Mouse (Mus musculus) CH12.LX (cell line): ENCODE measurements around the gene Gjd2. TPM values are rescaled to one million over a fixed set of nuclear protein-coding genes. Genes with fewer than 3 reads are reported as not detected.

Experiments
- DNase-seq: peaks from one replicate; pipeline ENCODE4 v3.0.0-alpha.2; 2013; ENCODE audit errors: extremely low read depth
- H3K27ac ChIP-seq: 2 replicates; pipeline ENCODE4 v1.5.1; 2012; ENCODE audit warnings: low read depth, mild to moderate bottlenecking, control low read depth, moderate library complexity; ENCODE audit not compliant: insufficient read depth
- H3K27me3 ChIP-seq: replicated peaks from 2 replicates; pipeline ENCODE3; 2012; ENCODE audit warnings: inconsistent platforms
- H3K36me3 ChIP-seq, 2 experiments: replicated peaks in 1 of 2; 2 replicates each; pipeline versions ENCODE3 to v1.6.1; 2012; ENCODE audit warnings: inconsistent platforms in 1 of 2, low read length in 1 of 2, mild to moderate bottlenecking in 1 of 2, mixed read lengths in 1 of 2, moderate library complexity in 1 of 2; ENCODE audit not compliant: control insufficient read depth in 1 of 2, insufficient read depth in 1 of 2
- H3K4me1 ChIP-seq, 2 experiments: 2 replicates each; pipeline ENCODE4 v1.6.1; 2012; ENCODE audit warnings: inconsistent platforms in 1 of 2, moderate library complexity in 1 of 2; ENCODE audit not compliant: insufficient read depth in 2 of 2, control insufficient read depth in 1 of 2
- H3K4me2 ChIP-seq: 2 replicates; pipeline ENCODE4 v1.6.1; 2012; ENCODE audit warnings: low read depth, mild to moderate bottlenecking, control low read depth; ENCODE audit not compliant: poor library complexity, insufficient read depth, severe bottlenecking
- H3K4me3 ChIP-seq, 3 experiments: fragments of 150-350 bp in 1 of 3; sonication (generic) in 1 of 3; replicated peaks in 1 of 3; 2 replicates each; pipeline versions ENCODE3 to v1.5.1; 2011 to 2012; ENCODE audit warnings: low read depth in 2 of 3, low read length in 2 of 3, mild to moderate bottlenecking in 2 of 3, moderate library complexity in 2 of 3, control low read depth in 1 of 3, improper control_type of control experiment in 1 of 3, inconsistent platforms in 1 of 3, mixed read lengths in 1 of 3; ENCODE audit not compliant: poor library complexity in 1 of 3
- H3K79me2 ChIP-seq: replicated peaks from 2 replicates; pipeline ENCODE4 v1.6.1; 2012; ENCODE audit warnings: mild to moderate bottlenecking, moderate library complexity; ENCODE audit not compliant: control insufficient read depth, poor library complexity, insufficient read depth, severe bottlenecking; ENCODE audit errors: extremely low read depth
- H3K9ac ChIP-seq: 2 replicates; pipeline ENCODE4 v1.6.1; 2012; ENCODE audit warnings: low read depth, mild to moderate bottlenecking, control low read depth, moderate library complexity; ENCODE audit not compliant: insufficient read depth
- H3K9me3 ChIP-seq: replicated peaks from 2 replicates; pipeline ENCODE3; 2012; ENCODE audit warnings: low read length, inconsistent platforms, mixed read lengths
- CHD2 ChIP-seq: IDR thresholded peaks from 2 replicates; pipeline ENCODE4 v1.6.1; 2011; ENCODE audit warnings: low read length, improper control_type of control experiment
- CTCF ChIP-seq, 2 experiments: IDR thresholded peaks in 1 of 2; conservative IDR thresholded peaks in 1 of 2; 2 replicates each; pipeline ENCODE4 v1.5.1; 2011 to 2012; ENCODE audit warnings: low read depth in 2 of 2, low read length in 2 of 2, improper control_type of control experiment in 1 of 2, inconsistent platforms in 1 of 2, mild to moderate bottlenecking in 1 of 2, moderate library complexity in 1 of 2
- E2F4 ChIP-seq: IDR thresholded peaks from 2 replicates; pipeline ENCODE4 v1.6.1; 2011; ENCODE audit warnings: low read depth, low read length, improper control_type of control experiment; ENCODE audit not compliant: insufficient replicate concordance
- HCFC1 ChIP-seq: IDR thresholded peaks from 2 replicates; pipeline ENCODE4 v1.6.1; 2012; ENCODE audit warnings: low read depth, mild to moderate bottlenecking, inconsistent platforms, low read length, improper control_type of control experiment
- IRF4 ChIP-seq: IDR thresholded peaks from 2 replicates; pipeline ENCODE4 v1.6.1; 2014; ENCODE audit warnings: low read depth, mild to moderate bottlenecking, inconsistent platforms, low read length, improper control_type of control experiment
- JUND ChIP-seq: conservative IDR thresholded peaks from 2 replicates; pipeline ENCODE4 v1.6.1; 2011; ENCODE audit warnings: low read depth, low read length, improper control_type of control experiment
- MAZ ChIP-seq: IDR thresholded peaks from 2 replicates; pipeline ENCODE4 v1.6.1; 2012; ENCODE audit warnings: low read depth, mild to moderate bottlenecking, inconsistent platforms, low read length, improper control_type of control experiment, moderate library complexity
- MEF2A ChIP-seq: IDR thresholded peaks from 2 replicates; pipeline ENCODE4 v1.6.1; 2014; ENCODE audit warnings: low read depth, mild to moderate bottlenecking, inconsistent platforms, low read length, improper control_type of control experiment, borderline replicate concordance
- NRF1 ChIP-seq: IDR thresholded peaks from 2 replicates; pipeline ENCODE4 v1.6.1; 2014; ENCODE audit warnings: low read depth, mild to moderate bottlenecking, inconsistent platforms, low read length, improper control_type of control experiment, moderate library complexity
- PAX5 ChIP-seq: IDR thresholded peaks from 2 replicates; pipeline ENCODE4 v1.6.1; 2012; ENCODE audit warnings: low read length, inconsistent platforms, mixed read lengths
- TBP ChIP-seq: conservative IDR thresholded peaks from 2 replicates; pipeline ENCODE4 v1.6.1; 2011; ENCODE audit warnings: low read depth, low read length, improper control_type of control experiment
- ZC3H11A ChIP-seq: IDR thresholded peaks from 2 replicates; pipeline ENCODE4 v1.6.1; 2012; ENCODE audit warnings: low read depth, mild to moderate bottlenecking, inconsistent platforms, low read length, improper control_type of control experiment
- ZMIZ1 ChIP-seq: IDR thresholded peaks from 2 replicates; pipeline ENCODE4 v1.6.1; 2012; ENCODE audit warnings: low read depth, mild to moderate bottlenecking, inconsistent platforms, low read length, improper control_type of control experiment
- dilution Hi-C: fragments of 300-500 bp; cut with MboI; formaldehyde crosslinking; loops from 2 replicates; pipeline ENCODE4 v1.14.3; 2020; ENCODE audit warnings: low sequenced_read_pairs; ENCODE audit not compliant: extremely low pct_unique_long_range_greater_than_20kb, extremely low pct_ligation_motif_present
- in situ Hi-C: fragments of 300-500 bp; cut with MboI; formaldehyde crosslinking; loops from 3 replicates; pipeline ENCODE4 v1.14.3; 2019; ENCODE audit warnings: low sequenced_read_pairs, low pct_ligation_motif_present, low pct_unique_long_range_greater_than_20kb, mixed read lengths
- polyA plus RNA-seq: library from polyadenylated mRNA; unstranded; fragments of >175 nt; gene quantifications from 2 replicates; pipeline ENCODE4 v1.2.1, GENCODE M21; 2012; ENCODE audit warnings: low read depth; ENCODE audit not compliant: insufficient read length
- total RNA-seq, 2 experiments: library from RNA; depleted of rRNA; stranded (reverse); fragments of 300-350 nt in 1 of 2; fragments of >200 nt in 1 of 2; gene quantifications; 2 replicates each; pipeline ENCODE4 v1.2.3; 2012 to 2014

Gjd2 gene
- total and polyA plus RNA-seq, 3 experiments: not detected

DNA sequence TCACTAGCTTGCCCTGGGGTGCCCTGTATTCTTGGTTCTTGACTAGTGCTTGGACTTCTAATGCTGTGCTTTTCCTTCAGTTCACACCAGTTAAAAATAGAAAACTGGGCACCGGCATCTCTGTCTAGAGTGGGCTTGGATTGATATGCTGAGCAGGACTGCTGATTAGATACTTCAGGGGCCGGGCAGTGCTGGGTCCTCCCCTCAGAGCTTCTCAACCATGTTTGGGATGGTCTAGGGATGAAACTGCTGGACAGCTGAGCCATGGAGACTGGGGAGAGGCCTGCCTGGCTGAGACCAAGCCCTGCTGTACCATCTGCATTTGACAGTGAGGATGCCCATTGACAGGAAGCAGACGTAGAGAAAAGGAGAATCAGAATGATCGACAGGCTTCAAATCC is 40.7 kb upstream of the Gjd2 start:
- Histone ChIP-seq H3K27me3 (no peaks in the 10 kb centered on the region), H3K9me3 (no peaks in the 10 kb centered on the region), H3K4me2 (no peak overlapping the region), H3K27ac (no peak overlapping the region), H3K79me2 (no peaks in the 10 kb centered on the region), H3K4me3 (no peak overlapping the region), H3K9ac (no peak overlapping the region), H3K36me3 (no peaks in the 10 kb centered on the region), H3K4me1 (peaks cover 2 to 3% of the 10 kb centered on the region in 2 experiments; a peak in 1 of 4 replicates)
- in situ Hi-C loops: loop anchor here (25.0 kb wide), 1 partner anchor 167 kb away; no protein-coding TSS in a partner anchor
- TF ChIP-seq IRF4: no peak
- no peak for TF ChIP-seq MAZ
- dilution Hi-C loops: no loop called here
- DNase-seq: no peak

DNA sequence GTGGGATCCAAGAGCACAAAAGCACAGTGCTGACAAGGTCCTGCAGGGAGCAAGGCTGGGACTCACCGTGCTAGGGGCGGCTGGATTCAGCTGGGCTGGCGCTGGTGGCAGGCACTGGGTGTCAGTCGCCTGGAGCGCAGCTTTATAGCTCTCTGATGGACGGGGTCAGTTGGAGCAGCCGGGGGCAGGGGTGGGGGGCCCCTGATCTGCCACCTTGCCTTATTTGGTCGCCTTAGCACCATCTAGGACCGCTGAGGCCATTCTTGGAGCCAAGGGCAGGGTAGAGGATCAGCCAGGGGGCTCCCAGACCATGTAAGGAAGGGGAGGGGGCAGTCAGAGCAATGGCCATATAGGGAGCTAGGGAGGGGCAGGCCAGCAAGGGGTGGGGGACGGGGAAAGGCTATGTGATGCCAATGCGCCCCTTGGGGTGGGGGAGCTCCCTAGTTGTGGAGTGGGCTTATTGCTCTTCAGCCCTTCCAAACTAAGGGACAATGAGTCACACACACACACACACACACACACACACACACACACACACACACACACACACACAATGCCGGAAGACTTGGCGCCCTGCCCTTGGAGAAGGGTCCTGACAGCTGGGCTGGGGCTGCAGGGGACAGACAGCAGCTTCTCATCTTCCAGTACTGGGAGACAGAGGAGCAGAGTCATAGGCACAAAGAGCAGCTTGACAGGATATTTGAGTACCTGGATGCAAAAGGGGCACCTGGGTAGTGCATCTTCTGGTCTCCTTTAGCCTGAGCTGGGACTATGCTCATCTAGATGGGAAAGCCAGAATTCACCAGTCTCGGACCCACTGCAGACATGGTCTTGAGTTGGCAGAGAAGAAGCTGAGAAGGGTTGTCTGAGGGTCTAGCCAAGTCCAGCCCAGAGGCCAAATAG is 39.5 kb upstream of the Gjd2 start, which contains the start of gene Actc1:
Gene Actc1 (minus strand): TSS at position 853 of the 903 bp plus-strand sequence.
- Histone ChIP-seq H3K9ac (no peak within 1 kb of the TSS), H3K27me3 (no peaks in the 10 kb centered on the region), H3K4me3 (no peak within 1 kb of the TSS), H3K36me3 (no peaks in the 10 kb centered on the region), H3K4me1 (0 out of 4 replicates have a peak, but pooled peaks cover 0 to 2% of the 10 kb centered on the region in 2 experiments), H3K79me2 (no peaks in the 10 kb centered on the region), H3K27ac (no peak within 1 kb of the TSS), H3K9me3 (no peaks in the 10 kb centered on the region), H3K4me2 (peak within 1 kb of the TSS; percentile 24)
- DNase-seq: no peak
- TF ChIP-seq ZC3H11A (no peak), MEF2A (no peak), JUND (no peak), TBP (no peak), ZMIZ1 (no peak), MAZ (no peak), CHD2 (no peak), NRF1 (no peak)
- dilution Hi-C loops: no loop called here
- in situ Hi-C loops: loop anchor here (25.0 kb wide), 1 partner anchor 166 kb away; no protein-coding TSS in a partner anchor

GRCm38 (mm10) chr2:114051871-114052241 is 38.4 kb upstream of the Gjd2 start:
- Histone ChIP-seq H3K4me2 (no peak overlapping the region), H3K27ac (no peak overlapping the region), H3K36me3 (no peaks in the 10 kb centered on the region), H3K4me3 (no peak overlapping the region), H3K9ac (no peak overlapping the region), H3K9me3 (no peaks in the 10 kb centered on the region), H3K79me2 (no peaks in the 10 kb centered on the region)
- DNase-seq: no peak
- dilution Hi-C loops: no loop called here
- TF ChIP-seq ZMIZ1 (no peak), HCFC1 (no peak), MAZ (no peak), PAX5 (no peak), CTCF (conservative IDR thresholded peaks at IDR 0.05 in 1 of 2, IDR thresholded peaks at IDR 0.05 in 1 of 2; ENCODE audit: low read depth in 2 of 2, low read length in 2 of 2) (no peak), E2F4 (no peak), IRF4 (no peak)
- TF ChIP-seq, all 38 proteins: peak for 0
- H3K4me1 ChIP-seq: 0 out of 4 replicates have a peak, but pooled peaks cover 0 to 2% of the 10 kb centered on the region in 2 experiments
- in situ Hi-C loops: loop anchor here (25.0 kb wide), 1 partner anchor 165 kb away; no protein-coding TSS in a partner anchor
- H3K27me3 ChIP-seq: no peaks in the 10 kb centered on the region
